Mouse (Mus musculus) thymus, adult 2 months (tissue): Measurements from ENCODE around the gene Cops4.

Experiments used
- CTCF ChIP-seq: fragments of 200-500 bp; IDR thresholded peaks from 2 replicates; pipeline ENCODE4 v1.5.1; 2012; ENCODE audit warnings: mild to moderate bottlenecking, control low read depth, low read length, moderate library complexity, borderline replicate concordance; ENCODE audit not compliant: control insufficient read depth, poor library complexity, insufficient read depth; ENCODE audit errors: extremely low read depth
- POLR2A ChIP-seq: fragments of 200-500 bp; IDR thresholded peaks from 2 replicates; pipeline ENCODE4 v1.6.1; 2012; ENCODE audit warnings: mild to moderate bottlenecking, low read length, control low read depth, moderate library complexity; ENCODE audit not compliant: control insufficient read depth, poor library complexity, insufficient read depth; ENCODE audit errors: extremely low read depth

- TF ChIP-seq POLR2A (no peak), CTCF (no peak)
These were observed 910 bp downstream of the Cops4 start for GRCm38 (mm10) chr5:100519027-100519411.
